Mouse (Mus musculus): Measurements from ENCODE around the gene Cenpv.

- no peak for TF ChIP-seq CTCF (IDR thresholded peaks at IDR 0.05; ENCODE audit: extremely low read depth, insufficient read depth, insufficient read length, insufficient replicate concordance)
- no peak for TF ChIP-seq POLR2A (IDR thresholded peaks at IDR 0.05; ENCODE audit: low read depth, low read length)
Measured at GRCm38 (mm10) chr11:62522283-62522682, 16.8 kb downstream of the Cenpv start.
